Mouse (Mus musculus): ENCODE measurements around the gene Zfp266. TPM values are rescaled to one million over a fixed set of nuclear protein-coding genes. Genes with fewer than 3 reads are reported as not detected.

The Zfp266 gene
- total RNA-seq, 2 experiments from 2014 or later: 39.8 to 44.1 TPM

DNA sequence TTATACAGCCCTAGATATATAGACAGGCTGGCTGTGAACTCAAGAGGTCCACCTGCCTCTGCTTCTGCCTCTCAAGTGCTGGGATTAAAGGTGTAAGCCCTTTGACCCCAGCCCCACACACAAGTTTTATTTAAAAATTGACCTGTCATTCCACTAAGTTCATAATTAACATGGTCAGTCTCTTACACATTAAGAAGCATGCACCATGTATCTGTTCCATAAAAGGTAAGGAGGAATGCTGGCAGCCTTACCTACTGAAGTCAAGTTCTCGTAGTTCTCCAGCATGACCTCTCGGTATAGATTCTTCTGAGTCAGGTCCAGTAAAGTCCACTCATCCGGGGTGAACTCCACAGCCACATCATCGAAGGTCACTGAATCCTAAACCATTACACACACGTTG lies 16.4 kb downstream of the Zfp266 start:
- intact Hi-C loops (cut with DNase I): no loop called here
- no peak for DNase-seq (ENCODE audit: low spot score in 2 of 2)

GRCm38 (mm10) chr9:20493281-20493680 lies 27.9 kb downstream of the Zfp266 start:
- peak in 1 of 2 experiments; percentile 17 for DNase-seq (ENCODE audit: low spot score in 2 of 2)
- intact Hi-C loops (cut with DNase I): loop anchor here (2.0 to 10.0 kb wide), 2 partner anchors 52 to 152 kb away; partner anchors contain the start of genes Fbxl12 and Ubl5

DNA sequence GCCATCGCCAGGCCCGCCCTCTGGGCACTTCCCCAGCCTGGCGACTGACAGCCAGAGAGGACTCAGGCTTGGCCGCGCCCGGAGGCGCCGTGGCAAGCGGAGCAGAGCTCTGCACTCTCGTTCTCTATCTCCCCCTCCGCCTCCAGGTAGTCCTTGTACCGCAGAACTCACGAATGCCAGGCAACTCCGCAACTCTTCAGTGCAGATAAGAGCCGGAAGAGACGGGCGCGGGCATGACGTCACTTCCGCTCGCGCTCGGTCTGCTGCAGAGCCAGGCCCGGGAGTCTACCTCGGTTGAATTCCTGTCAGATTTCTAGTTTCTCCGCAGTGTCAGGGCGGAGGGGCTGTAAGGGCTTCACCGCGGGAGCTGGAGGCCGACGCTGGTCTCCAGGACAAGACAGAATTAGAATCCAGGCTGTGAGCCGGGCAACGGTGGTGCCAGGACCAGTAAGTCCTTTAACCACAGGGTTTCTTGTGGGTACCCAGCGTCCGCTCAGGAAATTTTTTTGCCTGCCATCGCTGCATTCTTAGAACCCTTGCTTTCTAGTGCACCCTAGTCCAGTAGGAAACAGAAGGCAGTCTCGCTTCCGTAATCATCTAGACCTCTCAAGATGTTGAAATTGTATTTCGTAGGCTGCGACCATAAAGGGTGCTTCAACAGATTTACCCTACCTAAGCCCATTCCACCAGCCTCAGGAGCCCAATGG lies 28.5 kb downstream of the Zfp266 start, which contains the start of gene Zfp426:
TSS of gene Zfp426 (minus strand) at position 220 of the 707 bp plus-strand sequence.
- peak; percentile 88 to 92 for DNase-seq (ENCODE audit: low spot score in 2 of 2)
- intact Hi-C loops (cut with DNase I): loop anchor here (2.0 to 10.0 kb wide), 2 partner anchors 52 to 152 kb away; partner anchors contain the start of genes Fbxl12 and Ubl5

DNA sequence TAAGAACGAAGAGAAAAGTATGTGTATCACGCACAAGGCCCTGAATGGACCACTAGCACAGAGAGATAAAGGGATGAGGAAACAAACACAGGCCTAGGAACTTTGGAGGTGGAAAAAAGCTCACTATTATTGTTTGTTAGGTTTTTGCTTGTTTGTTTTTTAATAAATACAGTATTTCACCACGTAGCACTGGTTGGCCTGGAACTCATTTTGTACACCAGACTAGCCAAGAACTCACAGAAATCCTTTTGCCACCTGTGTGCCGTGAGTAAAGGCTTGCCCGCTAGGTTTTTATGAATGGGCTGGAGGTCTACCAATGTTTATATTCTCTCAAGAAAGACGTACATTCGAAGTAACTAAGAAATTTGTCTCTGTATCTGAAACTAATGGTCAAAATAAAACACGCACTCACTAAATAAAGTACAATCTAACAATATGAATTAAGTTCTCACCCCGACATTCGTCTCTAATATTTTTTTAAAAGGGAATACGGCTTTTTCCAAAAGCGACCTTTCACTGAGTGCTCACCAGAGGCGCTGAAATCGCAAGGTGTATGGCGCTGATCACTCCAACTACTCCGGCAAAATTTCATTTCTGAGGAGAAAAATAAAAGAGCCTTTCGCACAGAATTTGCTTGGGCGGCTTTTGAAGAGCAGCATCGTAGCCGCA lies 29.2 kb downstream of the Zfp266 start:
- no peak for DNase-seq (ENCODE audit: low spot score in 2 of 2)
- intact Hi-C loops (cut with DNase I): loop anchor here (2.0 to 10.0 kb wide), 2 partner anchors 53 to 153 kb away; partner anchors contain the start of genes Fbxl12 and Ubl5

DNA sequence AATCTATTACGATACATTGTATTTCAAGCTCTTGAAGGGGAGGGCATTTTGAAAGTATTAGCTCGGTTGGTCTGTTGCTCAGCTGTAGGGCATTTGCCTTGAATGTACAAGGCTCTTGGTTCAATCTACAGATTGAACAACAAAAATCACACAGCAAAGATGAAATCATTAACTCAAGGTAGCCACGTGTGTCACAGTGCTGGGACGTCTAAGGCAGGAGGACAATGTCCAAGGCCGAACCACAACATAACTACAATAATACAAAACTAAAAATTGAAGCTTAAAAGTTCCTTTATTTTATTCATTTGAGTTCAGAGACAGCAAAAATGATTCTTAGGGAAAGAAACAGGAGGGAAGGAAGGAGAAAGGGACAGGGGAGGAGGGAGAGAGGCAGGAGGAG lies 31.7 kb downstream of the Zfp266 start:
- intact Hi-C loops (cut with DNase I): no loop called here
- no peak for DNase-seq (ENCODE audit: low spot score in 2 of 2)

DNA sequence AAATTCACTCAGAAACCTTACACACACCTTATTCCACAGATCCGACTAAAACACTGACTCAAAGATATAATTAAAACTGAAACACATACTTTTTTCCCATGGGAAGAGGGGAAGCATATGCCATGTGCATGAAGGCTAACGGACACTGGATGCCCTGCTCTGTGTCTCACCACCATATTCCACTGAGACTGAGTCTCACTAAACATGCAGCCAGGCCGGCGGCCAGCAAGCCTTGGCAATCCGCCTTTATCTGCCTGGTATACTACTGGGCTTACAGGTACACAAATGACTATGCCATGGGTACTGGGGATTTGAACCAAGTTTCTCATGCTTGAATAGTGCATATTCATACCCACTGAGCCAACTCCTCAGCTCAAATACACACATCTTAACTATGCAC lies 41.8 kb downstream of the Zfp266 start:
- intact Hi-C loops (cut with DNase I): no loop called here
- no peak for DNase-seq (ENCODE audit: low spot score in 2 of 2)

- intact Hi-C loops (cut with DNase I): no loop called here
- DNase-seq (ENCODE audit: low spot score in 2 of 2): no peak
Measured at GRCm38 (mm10) chr9:20476632-20477031, 44.6 kb downstream of the Zfp266 start.

GRCm38 (mm10) chr9:20466761-20467442 lies 54.3 kb downstream of the Zfp266 start:
- DNase-seq (ENCODE audit: low spot score in 2 of 2): peak; percentile 24
- intact Hi-C loops (cut with DNase I): loop anchor here (2.0 to 10.0 kb wide), 3 partner anchors 78 to 178 kb away; partner anchors contain the start of genes Fbxl12, Ubl5 and Zfp846

DNA sequence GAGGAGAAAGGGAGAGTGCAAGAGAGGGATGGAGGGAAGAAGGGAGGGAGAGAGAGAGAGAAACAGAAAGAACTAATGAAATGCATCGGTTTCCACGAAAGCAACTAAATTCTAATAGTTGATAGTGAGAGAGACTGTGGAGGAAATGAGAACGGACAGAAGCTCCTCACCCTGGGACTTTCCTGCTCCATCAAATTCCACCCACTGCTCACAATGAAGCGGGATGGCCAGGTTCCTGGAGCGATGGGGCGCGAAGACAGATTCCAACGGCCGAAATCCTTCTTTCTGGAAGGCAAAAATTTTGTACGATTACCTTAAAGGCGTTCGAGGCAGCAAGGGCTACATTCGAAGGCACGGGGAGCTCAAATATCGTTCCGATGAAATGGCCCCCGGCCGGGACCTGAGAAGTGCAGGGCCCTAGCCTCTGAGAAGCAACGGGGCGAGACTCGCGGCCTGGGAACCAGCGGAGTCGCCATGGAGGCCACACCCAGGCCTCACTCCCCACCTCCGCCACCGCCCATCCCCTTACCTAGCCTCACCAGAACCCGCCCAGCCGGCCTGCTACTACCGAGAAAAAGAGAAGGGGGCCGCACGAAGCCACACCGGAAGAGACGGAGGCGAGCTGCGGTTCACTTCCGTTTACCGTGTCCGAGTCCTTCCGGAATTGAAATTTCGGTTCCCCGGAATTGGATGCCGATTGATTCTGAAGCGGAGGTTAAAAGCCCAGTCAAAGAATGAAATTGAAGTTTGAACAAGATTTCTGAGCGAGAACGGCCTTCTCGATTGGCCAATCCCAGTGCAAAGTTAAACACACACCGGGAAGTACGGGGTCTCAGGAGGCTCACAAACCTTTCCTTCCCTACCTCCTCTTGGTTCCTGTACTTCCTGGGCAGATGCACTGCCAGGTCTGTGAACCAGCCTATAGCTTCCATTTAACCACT lies 61.6 kb downstream of the Zfp266 start, which contains the start of gene Zfp26:
TSS of gene Zfp26 (minus strand) at position 786 of the 941 bp plus-strand sequence.
- intact Hi-C loops (cut with DNase I): loop anchor here (10.0 kb wide), 2 partner anchors 125 to 185 kb away; partner anchors contain the start of genes Fbxl12, Ubl5 and Zfp846
- DNase-seq (ENCODE audit: low spot score in 2 of 2): peak; percentile 79 to 86

GRCm38 (mm10) chr9:20453647-20454046 lies 67.6 kb downstream of the Zfp266 start:
- DNase-seq (ENCODE audit: low spot score in 2 of 2): no peak
- intact Hi-C loops (cut with DNase I): no loop called here

DNA sequence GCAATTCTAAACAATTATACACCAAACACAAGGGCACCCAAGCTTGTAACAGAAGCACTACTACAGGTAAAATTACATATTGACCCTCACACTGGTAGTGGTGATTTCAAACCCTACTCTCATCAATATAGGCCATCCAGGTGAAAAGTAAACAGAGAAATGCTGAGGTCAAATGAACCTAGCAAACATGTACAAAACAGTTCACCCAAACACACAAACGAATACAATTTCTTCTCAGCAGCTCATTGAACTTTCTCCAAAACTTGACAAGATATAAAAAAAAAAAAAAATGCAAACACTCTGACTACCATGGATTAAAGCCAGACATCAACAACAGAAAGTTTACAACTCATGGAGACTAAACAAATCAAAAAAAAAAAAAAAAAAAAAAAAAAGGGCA lies 69.7 kb downstream of the Zfp266 start:
- DNase-seq (ENCODE audit: low spot score in 2 of 2): no peak
- intact Hi-C loops (cut with DNase I): no loop called here

Other genes starting within 250 kb of the Zfp266 start
- gene Olfr39, start 239.1 kb downstream of the Zfp266 start, total RNA-seq (2021): not detected
- not detected for gene Olfr873, start 222.9 kb downstream of the Zfp266 start, total RNA-seq (2021)
- gene Olfr18, start 185.3 kb downstream of the Zfp266 start, total RNA-seq (2021): not detected
- gene Zfp560, start 136.2 kb downstream of the Zfp266 start, total RNA-seq (2021): 10 to 100 TPM in 1 of 2 experiments, 1 to 10 TPM in 1; 9.2 to 10.0 TPM
- 10 to 100 TPM; 25.1 to 26.0 TPM for gene Zfp26, start 61.3 kb downstream of the Zfp266 start, total RNA-seq (2021)
- 10 to 100 TPM; 26.3 to 29.5 TPM for gene Zfp426, start 28.7 kb downstream of the Zfp266 start, total RNA-seq (2021)
- 10 to 100 TPM; 18.5 to 21.2 TPM for gene Zfp846, start 59.9 kb upstream of the Zfp266 start, total RNA-seq (2021)
- 100 to 1,000 TPM; 289 to 334 TPM for gene Ubl5, start 121.5 kb upstream of the Zfp266 start, total RNA-seq (2021)
- gene Fbxl12, start 123.3 kb upstream of the Zfp266 start, total RNA-seq (2021): 10 to 100 TPM; 15.3 to 27.6 TPM
- 10 to 100 TPM; 42.4 to 43.8 TPM for gene Pin1, start 130.7 kb upstream of the Zfp266 start, total RNA-seq (2021)
- 100 to 1,000 TPM; 160 to 193 TPM for gene Olfm2, start 224.9 kb upstream of the Zfp266 start, total RNA-seq (2021)

Data from left cerebral cortex, postnatal 36 days (tissue).